Mouse (Mus musculus) gastrocnemius, postnatal 36 days (tissue): ENCODE data around the gene Eef1e1. TPM values are rescaled to one million over a fixed set of nuclear protein-coding genes. Genes with fewer than 3 reads are reported as not detected.
"Not testable (repeated sequence)": the region's sequence is repeated elsewhere in the genome, so short reads cannot be mapped to it uniquely, and the experiment has no call there.

Experiments
- DNase-seq, 2 experiments: peaks; one replicate each; pipeline ENCODE4 v3.0.0; 2022
- intact Hi-C: fragments of 180-260 bp; cut with DNase I; formaldehyde crosslinking; loops from one replicate; pipeline ENCODE4 v1.15.1; 2025
- total RNA-seq, 2 experiments: library from RNA; stranded (reverse); gene quantifications; 2 replicates each; pipeline ENCODE4 v1.2.3; 2021

Eef1e1 gene
- total RNA-seq, 2 experiments from 2014 or later: 11.8 to 13.3 TPM

DNA sequence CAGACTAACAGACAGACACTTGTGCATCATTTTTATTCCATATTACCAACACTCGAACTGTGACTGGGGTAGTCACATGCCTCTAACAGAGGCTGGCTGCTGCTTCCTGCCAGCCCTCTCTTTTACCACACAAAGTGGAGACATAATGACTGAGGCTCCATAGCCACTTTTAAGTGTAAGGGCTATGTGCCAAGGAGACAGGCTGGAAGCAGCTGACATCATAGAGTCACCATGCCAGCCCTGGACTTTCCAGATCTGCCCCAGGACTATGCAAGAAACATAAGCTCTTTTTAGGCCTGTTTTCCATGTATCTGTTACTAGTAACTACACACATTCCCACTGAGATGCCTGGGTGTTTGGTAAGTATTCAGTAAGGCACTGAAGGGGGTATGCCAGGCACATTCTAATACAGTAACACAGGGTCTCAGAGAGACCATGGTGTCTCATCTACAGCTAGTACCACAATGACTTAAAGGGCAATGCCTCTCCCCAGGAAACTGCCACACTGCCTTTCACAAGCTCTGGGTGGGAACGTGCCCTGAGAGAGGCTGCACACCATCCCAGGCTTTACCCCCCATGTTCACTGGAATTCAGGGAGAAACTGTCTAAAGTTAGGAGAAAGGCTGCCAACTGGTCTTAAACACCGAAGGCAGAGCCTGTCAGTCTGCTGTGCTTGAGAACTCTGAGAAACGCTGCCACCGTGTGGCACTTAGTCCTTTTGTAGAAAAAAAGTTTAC is 33.2 kb downstream of the Eef1e1 start:
- intact Hi-C loops: no loop called here

DNA sequence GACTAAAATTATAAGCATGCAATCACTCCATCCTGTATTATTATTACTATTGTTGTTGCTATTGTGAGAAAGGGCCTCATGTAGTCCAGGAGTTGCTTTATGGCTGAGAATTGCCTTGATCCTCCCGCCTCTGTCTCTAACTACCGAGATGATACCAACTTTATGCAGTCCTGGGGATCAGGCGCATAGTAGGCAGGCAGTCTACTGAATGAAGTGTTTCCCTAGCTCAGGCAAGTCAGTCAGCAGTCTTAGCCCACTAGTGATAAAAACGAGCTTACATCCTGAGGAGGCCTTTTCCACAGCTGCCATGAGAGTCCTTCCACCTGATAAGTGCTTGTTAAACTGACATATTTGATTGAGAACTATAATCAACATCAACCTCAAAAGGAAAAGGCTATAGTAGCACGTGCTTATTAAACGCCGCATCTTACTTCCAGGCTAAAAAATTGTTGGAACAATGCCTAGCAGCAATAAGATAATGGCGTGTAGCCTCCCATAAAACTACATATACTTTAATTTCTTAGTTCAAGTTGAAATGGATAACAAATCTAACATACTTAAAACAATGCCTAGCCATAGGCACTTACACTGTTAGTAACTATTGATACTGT is 34.5 kb downstream of the Eef1e1 start:
- intact Hi-C loops: no loop called here
- DNase-seq: no peak

More for the DNA sequence above, 33.2 kb downstream of the Eef1e1 start:
- no peak for DNase-seq

DNA sequence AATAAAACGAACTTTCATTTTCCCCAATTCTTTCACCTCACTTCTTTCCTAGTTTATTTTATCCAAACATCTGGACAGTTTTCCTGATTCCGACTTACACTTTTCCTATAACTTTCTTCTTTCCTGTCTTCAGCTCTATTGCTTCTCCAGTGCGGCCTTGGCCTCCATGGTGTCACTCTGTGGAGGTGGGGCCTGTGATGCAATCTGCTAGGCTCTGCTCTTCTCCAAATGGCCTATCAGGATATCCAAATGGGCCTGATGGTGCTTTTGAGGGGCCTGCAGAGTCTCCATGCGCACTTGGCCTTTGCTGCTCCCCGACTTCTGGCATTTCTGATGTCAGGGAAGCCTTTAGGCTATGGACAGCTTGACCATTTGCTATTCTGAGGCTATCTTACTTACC is 35.6 kb downstream of the Eef1e1 start:
- intact Hi-C loops: no loop called here
- DNase-seq: no peak

DNA sequence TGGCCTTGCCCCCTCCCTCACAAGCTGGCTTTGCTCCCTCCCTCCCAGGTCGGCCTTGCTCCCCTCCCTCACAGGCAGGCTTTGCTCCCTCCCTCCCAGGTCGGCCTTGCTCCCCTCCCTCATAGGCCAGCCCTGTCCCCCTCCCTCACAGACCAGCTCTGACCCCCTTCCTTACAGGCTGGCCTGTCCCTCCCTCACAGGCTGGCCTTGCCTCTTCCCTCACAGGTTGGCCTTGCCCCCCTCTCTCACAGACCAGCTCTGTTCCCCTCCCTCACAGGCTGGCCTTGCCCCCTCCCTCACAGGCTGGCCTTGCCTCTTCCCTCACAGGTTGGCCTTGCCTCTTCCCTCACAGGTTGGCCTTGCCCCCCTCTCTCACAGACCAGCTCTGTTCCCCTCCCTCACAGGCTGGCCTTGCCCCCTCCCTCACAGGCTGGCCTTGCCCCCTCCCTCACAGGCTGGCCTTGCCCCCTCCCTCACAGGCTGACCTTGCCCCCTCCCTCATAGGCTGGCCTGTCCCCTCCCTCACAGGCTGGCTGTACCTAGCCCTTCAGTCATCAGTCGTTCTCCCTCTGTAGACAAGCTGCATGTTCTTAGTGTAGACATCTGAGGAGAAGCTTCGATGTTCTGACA is 40.7 kb downstream of the Eef1e1 start:
- DNase-seq, intact Hi-C loops: not testable (repeated sequence)

DNA sequence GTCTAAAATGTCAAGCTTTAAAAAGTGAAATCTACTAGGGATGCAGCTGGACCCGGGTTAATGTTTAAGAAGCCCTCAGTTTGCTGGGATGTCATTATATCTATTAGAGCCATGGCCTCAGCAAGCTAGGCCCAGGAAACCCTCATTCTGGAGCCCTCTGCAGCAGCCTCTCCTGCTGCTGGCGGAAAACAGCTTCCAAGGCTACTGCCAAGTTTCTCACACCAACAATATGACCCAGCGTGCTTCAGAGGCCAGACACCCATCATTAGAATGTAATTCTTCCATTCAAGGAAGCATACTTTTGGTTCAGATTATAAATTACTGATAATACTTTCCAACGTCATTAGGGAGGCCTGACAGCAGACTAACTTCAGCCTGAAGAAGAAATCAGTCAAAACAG is 42.0 kb downstream of the Eef1e1 start:
- no peak for DNase-seq
- intact Hi-C loops: no loop called here

DNA sequence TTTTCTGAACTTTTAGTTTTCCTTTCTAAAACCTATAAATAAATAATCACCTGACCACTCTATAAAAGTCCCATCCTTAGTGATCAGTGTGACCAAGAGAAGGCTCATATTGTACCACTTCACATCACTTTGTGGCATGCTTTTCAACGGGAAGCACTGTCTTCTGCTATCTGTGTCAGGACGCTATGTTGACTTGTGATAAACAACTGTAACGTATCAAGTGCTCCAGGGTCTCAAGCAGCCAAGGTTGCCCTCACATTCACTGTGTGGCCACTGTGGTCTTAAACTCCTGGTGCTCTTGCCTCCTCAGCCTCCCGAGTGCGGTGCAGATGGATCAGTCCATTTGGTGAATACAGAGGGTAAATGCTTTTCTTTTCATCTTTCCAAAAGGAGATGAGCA is 43.2 kb downstream of the Eef1e1 start:
- intact Hi-C loops: no loop called here
- DNase-seq: no peak

DNA sequence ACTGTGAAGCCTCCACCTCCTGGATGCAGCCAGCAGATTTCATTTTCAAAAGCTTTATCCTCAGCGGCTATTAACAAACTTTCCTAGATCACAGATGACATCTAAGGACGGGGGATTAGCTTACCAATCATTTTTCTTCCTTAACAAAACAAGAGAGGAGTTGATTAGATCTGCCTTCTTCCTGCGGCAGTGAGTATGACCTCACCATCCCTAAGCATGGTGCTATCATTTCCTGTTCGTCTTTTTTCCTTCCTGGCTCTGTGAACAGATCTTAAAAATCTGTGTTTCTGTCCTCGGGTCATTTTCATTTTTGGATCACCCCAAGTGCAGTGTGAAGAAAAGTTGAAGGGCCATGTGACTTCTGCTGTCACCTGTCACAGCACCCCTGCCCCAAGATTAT is 44.6 kb downstream of the Eef1e1 start:
- no peak for DNase-seq
- intact Hi-C loops: no loop called here

DNA sequence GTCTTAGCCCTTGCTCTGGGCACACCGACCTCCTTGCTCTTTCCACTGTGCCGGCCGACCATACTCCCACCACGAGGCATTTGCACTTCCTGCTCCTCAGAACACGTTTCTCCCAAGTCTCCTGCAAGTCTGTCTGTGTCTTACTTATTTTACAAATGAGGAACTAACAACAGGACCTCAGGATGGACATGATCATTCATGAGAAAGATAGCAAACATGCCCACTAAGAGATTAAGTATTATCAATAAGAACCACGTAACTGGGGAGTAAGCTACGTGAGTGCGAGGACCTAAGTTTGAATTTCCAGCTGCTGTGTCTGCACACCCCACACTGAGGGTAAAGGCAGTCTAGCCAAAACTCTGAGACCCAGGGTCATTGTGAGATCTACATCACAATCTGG is 45.3 kb downstream of the Eef1e1 start:
- DNase-seq: no peak
- intact Hi-C loops: no loop called here

DNA sequence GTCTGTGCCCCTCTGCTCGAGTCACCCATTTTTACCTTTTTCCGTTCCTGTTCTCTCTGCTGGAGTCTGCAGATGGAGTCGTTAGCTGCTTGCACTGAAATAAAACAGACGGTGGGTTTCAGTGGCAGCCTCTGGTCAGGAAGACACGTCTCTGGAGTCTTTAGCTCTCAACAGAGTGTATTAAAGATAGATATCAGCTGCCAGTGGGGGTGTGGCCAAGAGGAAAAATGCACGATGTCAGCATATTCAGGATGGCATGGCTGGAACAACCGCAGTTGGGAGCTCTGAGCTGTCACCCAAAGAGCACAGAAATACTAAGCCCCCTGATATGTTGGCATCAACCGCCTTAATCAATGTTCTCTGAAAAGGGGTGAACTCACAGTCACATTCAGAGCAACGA is 46.2 kb downstream of the Eef1e1 start:
- intact Hi-C loops: no loop called here
- no peak for DNase-seq

DNA sequence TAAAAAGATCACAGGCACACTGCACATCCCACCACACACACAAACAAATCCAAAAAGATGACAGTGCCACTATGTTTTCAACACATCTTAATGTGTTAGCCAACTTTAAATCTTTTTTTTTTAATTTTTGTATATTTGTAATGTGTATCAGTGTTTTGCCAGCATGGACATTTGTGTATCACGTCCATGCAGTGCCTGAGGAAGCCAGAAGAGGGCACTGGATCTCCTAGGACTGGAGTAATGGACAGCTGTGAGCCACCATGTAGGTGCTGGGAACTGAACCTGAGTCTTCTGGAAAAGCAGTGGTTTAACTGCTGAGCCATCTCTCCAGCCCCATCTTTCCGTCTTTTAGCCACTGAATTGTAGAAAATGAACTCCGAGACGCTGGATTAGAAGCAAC is 46.7 kb downstream of the Eef1e1 start:
- intact Hi-C loops: no loop called here
- no peak for DNase-seq

DNA sequence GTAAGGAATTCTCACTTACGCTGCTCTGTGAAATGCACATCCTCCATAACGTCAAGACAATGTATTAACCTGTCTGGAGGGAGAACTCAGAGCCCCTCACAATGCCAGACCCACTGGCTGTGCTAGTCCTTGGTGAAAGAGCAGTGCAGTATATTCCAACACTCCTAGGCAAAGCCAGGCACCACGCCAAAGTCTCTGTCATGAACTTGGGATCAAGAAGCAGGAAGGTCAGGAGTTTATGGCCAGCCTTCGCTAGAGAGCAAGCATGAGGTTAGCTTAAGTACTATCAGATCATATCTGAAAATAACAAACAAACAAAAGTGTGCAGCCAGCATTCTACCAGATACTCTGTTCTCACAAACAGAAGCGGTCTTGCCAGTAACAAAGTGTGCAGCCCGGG is 48.5 kb downstream of the Eef1e1 start:
- intact Hi-C loops: no loop called here
- no peak for DNase-seq

DNA sequence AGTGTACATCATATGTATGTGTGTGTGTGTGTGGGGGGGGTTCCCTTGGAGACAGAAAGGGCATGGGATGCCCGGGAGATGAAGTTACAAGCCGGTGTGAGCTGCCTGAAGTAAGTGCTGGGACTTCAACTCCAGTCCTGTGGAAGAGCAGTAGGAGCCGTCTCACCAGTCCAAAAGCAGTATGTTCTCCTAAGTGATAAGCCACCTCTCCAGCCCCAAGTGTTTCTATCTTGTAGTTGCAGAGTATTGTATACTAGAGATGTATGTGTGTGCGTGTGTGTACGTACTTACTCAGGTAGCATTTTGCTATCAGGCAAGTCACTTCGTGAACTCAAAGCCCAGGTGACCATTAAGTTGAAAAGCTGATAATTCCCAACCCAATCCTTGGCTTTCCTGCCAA is 51.7 kb downstream of the Eef1e1 start:
- intact Hi-C loops: loop anchor here (10.0 kb wide), 1 partner anchor 382 kb away; no protein-coding TSS in a partner anchor
- DNase-seq: no peak

DNA sequence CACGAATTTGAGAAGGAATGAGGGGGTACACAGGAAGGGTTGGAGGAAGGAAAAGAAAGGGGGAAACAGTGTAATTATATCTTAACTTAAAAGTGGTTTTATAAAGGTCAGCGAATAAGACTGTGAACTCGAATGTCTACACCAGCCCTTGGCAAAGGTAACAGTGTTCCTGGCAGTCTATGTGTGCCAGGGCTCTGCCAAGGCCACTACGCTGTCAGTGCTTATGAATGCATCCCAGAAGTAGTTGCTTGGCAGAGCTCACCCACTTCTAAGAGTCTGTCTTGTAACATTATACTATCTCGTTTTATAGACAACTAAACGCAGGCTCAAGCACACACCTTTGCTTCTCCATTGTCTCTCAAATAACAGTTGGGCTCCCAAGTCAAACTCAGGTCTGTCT is 53.5 kb downstream of the Eef1e1 start:
- intact Hi-C loops: loop anchor here (10.0 kb wide), 1 partner anchor 381 kb away; no protein-coding TSS in a partner anchor
- no peak for DNase-seq

DNA sequence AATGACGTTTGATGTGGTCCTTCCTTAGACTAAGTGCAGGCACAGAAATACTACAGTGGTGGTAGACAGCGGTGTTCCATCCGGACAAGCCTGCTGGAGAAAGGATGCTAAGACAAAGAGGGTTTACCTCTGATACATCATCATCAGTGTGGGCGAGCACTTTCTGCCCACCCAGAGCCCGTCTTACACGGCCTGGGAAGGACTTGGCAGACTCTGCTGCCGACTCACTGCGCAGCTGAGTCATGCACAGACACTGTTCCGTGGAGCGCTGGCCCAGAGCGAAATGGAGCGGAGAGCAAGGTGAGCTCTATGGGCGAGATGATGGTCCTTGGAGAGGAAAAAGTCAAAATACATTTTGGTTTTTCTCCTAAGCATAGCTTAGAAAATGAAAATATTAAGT is 55.9 kb downstream of the Eef1e1 start:
- intact Hi-C loops: loop anchor here (10.0 kb wide), 1 partner anchor 378 kb away; no protein-coding TSS in a partner anchor

DNA sequence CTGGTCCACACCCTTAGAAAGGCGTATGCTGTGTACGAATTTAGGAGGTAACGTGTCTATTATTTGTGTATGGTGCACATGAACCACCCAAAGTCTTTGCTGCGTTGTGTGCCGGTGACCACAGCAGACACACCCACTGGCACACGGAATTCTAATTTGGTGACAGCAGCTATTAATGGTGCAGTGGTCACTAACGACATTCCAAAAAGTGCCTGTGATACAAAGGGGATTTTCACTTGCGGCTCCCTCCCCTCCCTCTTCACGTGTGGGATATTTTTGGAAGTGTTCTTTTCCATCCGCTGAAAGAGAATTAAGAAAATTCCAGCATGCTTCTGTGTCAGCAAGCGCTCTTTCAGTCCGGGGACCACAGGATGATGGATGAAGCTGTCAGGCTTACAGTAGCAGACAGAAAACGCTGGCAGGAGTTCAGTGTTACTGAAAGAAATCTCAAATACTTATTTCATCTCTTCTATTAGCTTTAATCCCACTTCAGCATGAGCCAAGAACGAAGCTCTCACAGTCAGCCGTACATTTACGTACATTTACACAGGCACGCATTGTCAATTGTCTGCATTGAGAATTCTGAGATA is 56.5 kb downstream of the Eef1e1 start:
- intact Hi-C loops: loop anchor here (10.0 kb wide), 1 partner anchor 378 kb away; no protein-coding TSS in a partner anchor
- DNase-seq: no peak

More for the DNA sequence above, 55.9 kb downstream of the Eef1e1 start:
- DNase-seq: no peak

DNA sequence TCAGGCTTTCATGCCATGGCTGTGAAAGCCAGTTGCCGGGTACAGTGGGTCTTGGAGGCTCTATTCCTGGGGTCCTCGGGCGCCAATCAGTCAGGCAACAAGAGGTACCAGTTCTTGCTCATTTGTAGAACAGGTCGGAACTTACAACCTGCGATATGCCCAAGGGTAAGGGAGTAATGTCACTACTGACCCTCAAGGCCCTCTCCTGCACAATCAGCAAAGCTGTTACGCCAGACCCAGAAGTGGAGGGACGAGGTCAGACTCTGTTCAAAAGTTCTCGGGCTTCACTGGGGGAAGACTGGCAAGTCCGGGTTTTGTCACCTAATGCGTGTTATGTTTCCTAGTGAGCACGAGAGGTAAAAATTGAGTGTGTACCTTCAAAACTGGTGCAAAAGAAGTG is 58.0 kb downstream of the Eef1e1 start:
- no peak for DNase-seq
- intact Hi-C loops: loop anchor here (10.0 kb wide), 1 partner anchor 376 kb away; no protein-coding TSS in a partner anchor

DNA sequence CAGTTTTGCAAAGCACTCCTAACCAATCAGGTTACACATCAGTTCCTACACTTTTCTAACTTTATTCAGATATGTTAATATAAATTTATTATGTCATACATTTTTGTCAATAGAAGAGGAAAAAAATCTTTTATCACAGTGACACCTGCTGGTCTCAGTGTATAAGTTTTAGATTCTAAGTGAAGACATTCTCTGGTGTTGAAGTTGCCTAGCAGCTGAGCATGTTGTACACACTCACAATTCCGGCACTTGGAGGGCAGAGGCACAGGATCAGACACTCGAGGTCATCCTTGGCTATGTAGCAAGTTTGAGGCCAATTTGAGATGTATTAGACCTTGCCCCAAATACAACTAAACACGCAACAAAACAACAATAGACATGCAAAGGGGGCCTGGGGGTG is 61.8 kb downstream of the Eef1e1 start:
- DNase-seq: no peak
- intact Hi-C loops: loop anchor here (5.0 kb wide), 1 partner anchor 255 kb away; no protein-coding TSS in a partner anchor

DNA sequence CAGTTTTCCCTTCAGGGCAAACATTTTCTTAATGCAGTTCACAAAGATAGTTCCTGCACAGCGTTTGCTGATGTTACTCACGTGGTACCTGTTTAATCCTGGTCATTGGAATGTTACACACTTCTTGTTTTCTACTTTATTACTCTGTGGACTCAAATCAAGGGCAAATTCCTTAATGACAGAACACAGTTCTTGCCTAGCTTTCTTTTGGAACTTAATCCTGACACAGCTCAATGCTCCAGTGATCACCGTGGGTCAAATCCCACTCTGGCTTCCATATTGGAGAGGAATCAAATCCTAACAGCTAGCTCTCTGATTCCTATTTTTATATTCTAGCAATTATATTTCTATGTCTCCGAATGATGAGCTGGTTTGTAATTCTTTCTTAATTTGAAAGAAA is 62.4 kb downstream of the Eef1e1 start:
- intact Hi-C loops: loop anchor here (5.0 kb wide), 1 partner anchor 254 kb away; no protein-coding TSS in a partner anchor
- no peak for DNase-seq
